Mouse (Mus musculus): ENCODE measurements around the gene Sec14l3.
A peak's percentile ranks its signal among the peaks of the same experiment; 100 is the strongest.
"Not testable (repeated sequence)": the region's sequence is repeated elsewhere in the genome, so short reads cannot be mapped to it uniquely, and the experiment has no call there.

The Sec14l3 gene

DNA sequence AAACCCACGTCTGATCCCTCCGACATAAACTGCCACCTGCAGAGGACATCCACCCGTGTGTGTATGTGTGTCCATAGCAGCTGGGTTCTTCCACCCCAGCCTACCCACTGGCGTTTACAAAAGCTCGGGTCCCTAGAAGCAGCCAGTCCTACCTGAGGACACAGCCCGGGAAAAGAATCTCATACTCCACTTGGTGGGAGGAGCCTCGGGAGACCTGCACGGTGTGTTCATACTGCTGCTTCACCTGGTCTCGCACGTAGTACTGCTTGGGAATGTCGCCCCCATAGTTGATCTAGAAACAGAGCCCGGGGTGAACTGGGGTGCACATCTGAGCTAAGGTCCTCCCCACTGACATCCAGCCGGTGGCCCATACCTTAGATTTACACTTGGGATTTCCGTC is 38.9 kb downstream of the Sec14l3 start:
- no peak for DNase-seq

GRCm38 (mm10) chr11:4104989-4105388 is 40.3 kb downstream of the Sec14l3 start:
- no peak for DNase-seq

DNA sequence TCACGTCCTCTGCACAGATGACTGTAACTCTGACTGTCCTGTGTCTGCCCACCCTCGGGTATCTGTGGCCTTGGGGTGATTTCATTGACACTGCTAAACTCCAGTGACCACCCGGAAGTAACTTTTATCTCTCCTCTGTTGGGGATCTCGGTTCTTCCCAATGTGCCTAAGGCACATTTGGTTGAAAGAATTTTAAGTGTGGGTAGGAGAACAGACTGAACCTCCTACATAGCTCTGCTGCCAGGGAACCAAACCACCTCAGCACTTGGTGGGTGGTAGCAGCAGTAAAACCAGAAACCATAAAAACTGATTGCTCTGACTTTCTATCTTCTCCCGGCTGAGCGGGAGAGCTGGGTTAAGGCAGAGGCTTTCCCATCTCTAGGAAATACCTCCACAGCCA is 40.8 kb downstream of the Sec14l3 start:
- no peak for DNase-seq

DNA sequence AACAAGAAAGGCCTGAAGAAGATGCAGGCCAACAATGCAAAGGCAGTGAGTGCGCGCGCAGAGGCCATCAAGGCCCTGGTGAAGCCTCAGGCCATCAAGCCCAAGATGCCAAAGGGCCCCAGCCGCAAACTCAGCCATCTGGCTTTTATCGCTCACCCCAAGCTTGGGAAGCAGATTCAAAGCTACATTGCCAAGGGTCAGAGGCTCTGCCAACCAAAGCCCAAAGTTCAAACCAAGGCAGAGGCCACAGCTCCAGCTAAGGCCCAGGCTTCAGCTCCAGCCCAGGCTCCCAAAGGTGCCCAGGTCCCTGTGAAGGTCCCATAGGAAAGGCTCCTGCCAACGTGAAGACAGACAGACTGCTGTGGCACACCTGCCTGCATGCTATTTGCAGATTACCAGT is 43.3 kb downstream of the Sec14l3 start:
- DNase-seq, result not testable (repeated sequence)

DNA sequence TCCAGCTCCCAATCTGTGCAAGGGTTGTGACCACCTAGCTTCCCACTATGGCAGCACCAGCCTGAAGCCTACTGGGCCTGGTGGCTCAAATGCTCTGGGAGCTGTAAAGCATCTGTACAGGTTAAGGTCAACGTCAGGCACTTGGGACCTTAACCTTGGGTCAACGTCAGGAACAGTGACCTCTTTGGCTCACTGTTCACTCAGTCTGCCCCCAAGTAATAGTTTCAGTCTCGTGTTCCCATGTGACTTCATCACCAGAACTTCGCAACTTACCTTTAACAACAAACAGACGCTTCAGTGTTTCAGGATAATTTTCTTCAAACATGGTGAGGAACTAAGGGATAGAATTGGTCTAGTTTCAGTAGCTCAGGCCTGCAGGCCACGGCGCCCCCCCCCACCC is 44.0 kb downstream of the Sec14l3 start:
- DNase-seq, result no peak

DNA sequence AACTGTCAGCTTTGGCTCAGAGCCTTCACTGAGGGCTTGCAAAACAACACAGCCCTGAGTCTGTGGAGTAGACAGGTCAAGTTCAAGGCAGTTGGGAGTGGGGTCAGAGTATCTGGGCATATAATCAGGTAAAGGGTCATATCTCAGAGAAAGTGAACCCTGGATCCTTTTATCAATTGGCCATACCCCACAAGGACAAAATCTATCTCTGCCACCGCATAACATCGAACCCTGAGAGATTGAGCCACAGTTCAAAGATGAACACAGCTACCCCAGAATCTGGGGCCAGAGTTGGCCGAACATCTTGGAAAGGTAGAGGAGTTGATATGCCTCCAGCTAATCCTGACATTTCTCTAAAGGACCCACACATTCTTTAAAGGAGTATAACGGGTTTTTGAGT is 47.4 kb downstream of the Sec14l3 start:
- no peak for DNase-seq

DNA sequence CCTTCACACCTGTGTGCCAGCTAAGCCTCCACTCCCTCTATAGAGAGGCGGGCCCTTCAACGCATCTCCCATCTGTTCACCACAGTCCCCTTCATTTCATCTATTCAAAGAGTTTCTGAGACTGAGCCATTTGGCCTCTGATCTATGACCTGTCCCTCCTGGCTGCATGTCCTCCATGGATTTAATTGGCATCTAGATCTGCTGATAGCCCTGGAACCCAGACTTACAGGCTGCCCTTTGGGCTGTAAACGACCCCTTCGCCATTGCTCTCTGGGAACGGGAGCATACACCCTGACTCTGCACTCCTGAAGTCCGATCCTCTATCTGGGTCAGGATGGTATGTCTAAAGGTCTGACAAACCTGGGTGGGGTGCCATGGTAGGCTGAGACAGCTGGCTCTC is 48.2 kb downstream of the Sec14l3 start:
- DNase-seq, result no peak

DNA sequence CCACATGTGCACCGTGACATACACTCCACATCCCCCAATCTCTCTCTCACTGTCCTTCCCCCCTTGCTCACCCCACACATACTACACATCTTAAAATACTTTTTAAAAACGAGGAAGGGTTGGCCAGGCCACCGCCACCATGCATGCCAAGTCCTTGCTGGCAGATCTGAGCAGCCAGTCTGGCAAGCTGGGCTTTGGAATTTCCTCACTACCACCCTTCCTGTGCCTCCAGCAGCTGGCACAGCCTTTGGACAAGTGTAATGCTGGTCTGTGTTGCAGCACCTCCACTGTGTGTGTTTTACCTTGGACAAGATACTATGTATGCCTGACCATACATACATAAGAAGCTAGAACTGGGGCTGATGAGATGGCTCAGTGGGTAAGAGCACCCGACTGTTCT is 48.9 kb downstream of the Sec14l3 start:
- DNase-seq, result no peak

DNA sequence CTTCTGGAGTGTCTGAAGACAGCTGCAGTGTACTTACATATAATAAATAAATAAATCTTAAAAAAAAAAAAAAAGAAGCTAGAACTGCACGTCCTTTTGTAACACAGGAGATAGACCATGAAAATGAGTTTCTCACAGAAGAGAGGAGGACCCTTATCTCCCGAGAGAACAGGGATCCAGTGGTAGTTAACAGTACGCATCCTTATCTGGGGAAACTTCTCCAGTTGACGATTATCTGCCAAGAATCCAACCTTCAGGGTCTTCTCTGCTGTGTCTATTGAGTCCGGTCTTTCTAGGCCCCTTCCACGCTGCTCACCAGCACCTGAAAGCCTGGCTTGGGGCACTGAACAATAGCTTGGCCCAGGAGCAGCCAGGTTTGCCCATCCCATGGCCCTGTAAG is 49.3 kb downstream of the Sec14l3 start:
- no peak for DNase-seq

- not testable (repeated sequence) for DNase-seq
Observed at GRCm38 (mm10) chr11:4114541-4114940, 49.9 kb downstream of the Sec14l3 start.

GRCm38 (mm10) chr11:4115407-4115806 is 50.8 kb downstream of the Sec14l3 start:
- DNase-seq, result no peak

GRCm38 (mm10) chr11:4116458-4117141 is 52.0 kb downstream of the Sec14l3 start:
- DNase-seq, result no peak

GRCm38 (mm10) chr11:4117372-4118071 is 52.9 kb downstream of the Sec14l3 start:
- no peak for DNase-seq

DNA sequence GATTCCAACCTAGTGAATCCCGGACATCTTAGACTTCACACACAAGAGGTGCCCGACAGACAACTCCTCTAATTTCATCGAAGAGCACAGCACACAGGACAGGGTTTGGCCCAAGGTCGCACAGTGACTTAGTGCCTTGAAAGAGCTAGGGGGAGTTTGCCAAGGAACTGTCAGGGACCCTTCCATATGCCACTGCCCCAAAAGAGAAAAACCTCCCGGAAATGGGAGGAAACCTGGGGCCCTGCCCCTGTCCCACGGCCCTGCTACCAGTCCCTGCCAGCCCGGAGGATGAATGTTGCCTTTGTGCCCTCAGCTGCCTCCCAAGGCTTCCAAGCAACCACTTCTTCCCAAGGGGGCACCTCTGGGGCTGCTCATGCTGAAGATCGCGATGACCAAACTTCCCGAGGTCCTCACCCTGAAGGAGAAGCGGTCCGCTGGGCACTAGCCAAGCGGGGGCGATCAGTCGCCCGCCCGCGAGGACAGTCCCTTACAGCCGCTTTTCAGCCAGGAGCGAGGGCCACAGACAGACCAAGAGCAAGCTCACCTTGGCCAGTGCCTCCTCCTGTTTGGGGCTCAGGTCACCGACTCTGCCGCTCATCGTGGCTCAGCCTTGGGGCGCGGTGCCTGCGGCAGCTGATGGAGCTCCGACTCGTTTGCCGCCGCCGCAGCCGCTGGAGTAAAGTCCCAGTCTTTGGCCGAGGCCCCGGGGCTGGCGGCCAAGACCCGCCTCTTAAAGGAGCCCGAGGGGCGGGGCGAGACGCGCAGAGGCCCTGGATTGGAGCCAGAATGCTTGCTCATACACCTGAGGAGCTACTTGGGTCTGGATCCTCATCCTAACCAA is 53.7 kb downstream of the Sec14l3 start:
- peak; percentile 70 to 81 for DNase-seq

- no peak for DNase-seq
Observed at GRCm38 (mm10) chr11:4119635-4120034, 55.0 kb downstream of the Sec14l3 start.

GRCm38 (mm10) chr11:4121691-4122090 is 57.0 kb downstream of the Sec14l3 start:
- DNase-seq, result no peak

- DNase-seq, result no peak
Observed at GRCm38 (mm10) chr11:4122226-4122625, 57.6 kb downstream of the Sec14l3 start.

DNA sequence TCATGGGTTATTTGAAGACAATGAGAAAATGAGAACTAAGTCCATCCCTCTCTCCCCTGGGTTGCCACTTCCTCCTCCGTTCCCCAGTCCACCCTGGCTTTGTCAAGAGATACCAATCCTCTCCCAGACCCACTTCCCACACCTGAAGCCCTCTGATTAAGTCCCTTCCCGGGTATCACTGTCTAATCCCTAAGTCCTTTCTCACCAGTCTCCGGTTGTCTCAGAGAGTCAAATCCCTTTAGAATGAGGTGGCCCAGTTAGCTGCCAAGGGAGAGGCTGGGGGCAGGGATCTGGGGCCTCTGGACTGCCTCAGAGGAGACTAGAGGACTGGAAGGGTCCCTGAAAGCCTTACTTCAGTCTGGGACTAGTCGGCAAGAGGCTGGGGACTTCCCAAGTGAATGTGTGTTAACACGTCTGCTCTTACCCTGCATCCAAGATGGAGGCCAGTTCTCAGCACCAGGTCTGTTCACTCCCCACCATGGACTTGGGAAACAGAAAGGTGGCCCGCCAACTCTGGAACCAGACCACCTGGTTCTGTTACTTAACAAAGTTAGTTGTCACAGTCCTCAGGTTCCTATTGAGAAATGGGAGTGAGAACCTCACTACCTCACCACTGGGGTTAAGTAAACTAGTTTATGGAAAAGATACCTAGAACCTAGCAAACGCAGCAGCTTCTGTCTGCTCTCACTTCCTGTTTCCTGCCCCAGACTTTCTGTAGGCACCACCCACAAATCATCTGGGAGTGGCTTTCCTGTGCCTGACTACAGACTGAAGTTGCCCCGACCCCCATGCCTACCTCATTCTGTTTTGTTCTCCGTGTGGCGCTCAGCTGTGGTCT is 58.3 kb downstream of the Sec14l3 start, which contains the start of gene Sec14l2:
TSS of gene Sec14l2 (minus strand) at position 674 of the 838 bp plus-strand sequence.
- no peak for DNase-seq

DNA sequence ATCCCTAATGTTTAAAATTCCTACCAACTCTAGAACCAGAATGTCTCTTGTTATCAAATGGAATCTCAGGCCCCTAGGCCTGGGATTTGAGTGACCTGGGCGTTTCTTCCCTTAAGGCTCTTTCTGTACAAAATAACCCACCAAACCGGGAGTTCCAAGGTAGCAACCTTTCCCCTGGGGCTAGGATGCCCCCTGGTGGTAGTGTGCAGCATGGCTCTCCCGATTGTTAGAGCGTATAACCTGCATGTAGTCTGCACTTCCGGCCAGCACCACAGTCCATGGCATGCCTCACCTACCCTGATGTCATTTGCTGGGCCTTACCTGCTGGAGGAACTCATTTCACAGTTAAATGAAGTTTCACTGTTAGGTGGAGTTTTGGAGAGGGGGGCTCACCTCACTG is 59.3 kb downstream of the Sec14l3 start:
- peak in 1 of 2 experiments; percentile 55 for DNase-seq

GRCm38 (mm10) chr11:4127059-4127458 is 62.4 kb downstream of the Sec14l3 start:
- DNase-seq, result no peak

Data from kidney, adult 8-10 months (tissue).